Mouse (Mus musculus) c-Kit-negative CD71-positive TER-119-positive erythroid progenitor cells, embryonic 14.5 days (primary cell): Measurements from ENCODE around the gene Vmn2r20.
"Not testable (repeated sequence)": the region's sequence is repeated elsewhere in the genome, so short reads cannot be mapped to it uniquely, and the experiment has no call there.

Source experiments
- DNase-seq: peaks from one replicate; pipeline ENCODE4 v3.0.0-alpha.2; 2013; ENCODE audit warnings: low read depth, low spot score

Gene Vmn2r20

GRCm38 (mm10) chr6:123418016-123418415, at the start of gene Vmn2r20:
TSS of gene Vmn2r20 (minus strand) at chr6:123418116.
- not testable (repeated sequence) for DNase-seq

- DNase-seq, result not testable (repeated sequence)
These were observed 6.5 kb upstream of the Vmn2r20 start for GRCm38 (mm10) chr6:123424413-123424812.

- DNase-seq, result not testable (repeated sequence)
These were observed 10.8 kb downstream of the Vmn2r20 start for GRCm38 (mm10) chr6:123406918-123407665.

- DNase-seq, result not testable (repeated sequence)
These were observed 29.1 kb downstream of the Vmn2r20 start for GRCm38 (mm10) chr6:123388824-123389223.

GRCm38 (mm10) chr6:123346141-123346540, 71.8 kb downstream of the Vmn2r20 start:
- DNase-seq, result no peak

GRCm38 (mm10) chr6:123340093-123340492, 77.8 kb downstream of the Vmn2r20 start:
- no peak for DNase-seq

GRCm38 (mm10) chr6:123332503-123332902, 85.4 kb downstream of the Vmn2r20 start:
- no peak for DNase-seq
